11 mouse cellular contexts compared by ENCODE assay signal in the genomic region with DNA sequence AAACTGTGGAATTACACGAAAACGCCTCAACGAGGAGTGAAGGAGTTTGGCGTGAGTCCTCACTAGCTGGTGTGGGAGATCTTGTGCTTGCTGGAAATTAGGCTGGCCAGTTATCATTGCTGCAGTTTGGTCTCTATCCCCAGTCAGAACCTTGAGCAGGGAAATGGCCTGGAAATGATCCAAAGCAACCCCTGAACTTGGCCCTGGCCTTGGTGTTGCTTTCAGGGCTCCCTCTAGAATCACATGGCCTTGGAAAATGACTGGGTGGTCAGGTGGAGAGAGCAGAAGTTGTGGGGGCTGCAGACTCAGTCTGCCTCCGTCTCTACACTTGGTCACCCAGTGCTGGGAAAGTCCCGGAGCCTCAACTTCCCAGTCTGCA.
DNase-seq lines count a peak whose midpoint lies in the region; ATAC-seq lines count a peak whose summit lies in the region.
"Had no signal": no experiment of that assay in that cellular context is flagged by ENCODE, and none has a peak within 500 bp of the region (broad histone marks: within the 10 kb centered on the region; RNA-seq: fewer than 3 reads in every experiment).

No protein-coding gene starts in this region.

- DNase-seq in heart, postnatal 25 days (ENCODE audit: low spot score): no peak
- peak; percentile 49 for DNase-seq in adrenal gland, postnatal 14 days
- DNase-seq in retina, postnatal 1 day: no peak
- no peak for DNase-seq in cerebellum, postnatal 14 days
- DNase-seq in thymus, postnatal 10 days (ENCODE audit: low spot score in 2 of 2): no peak
- DNase-seq: cerebellum, postnatal 36 days; lung, postnatal 36 days had no signal

- no peak overlapping the region for H3K4me3 ChIP-seq in heart, embryonic 16.5 days (ENCODE audit: low read length)
- no peak overlapping the region for H3K4me3 ChIP-seq in forebrain, embryonic 15.5 days
- no peak overlapping the region for H3K4me3 ChIP-seq in midbrain, embryonic 12.5 days

- H3K4me1 ChIP-seq in heart, embryonic 16.5 days (ENCODE audit: control insufficient read depth, insufficient read depth, low read length): peaks cover 23% of the 10 kb centered on the region
- peaks cover 20% of the 10 kb centered on the region for H3K4me1 ChIP-seq in forebrain, embryonic 15.5 days
- peaks cover 27% of the 10 kb centered on the region for H3K4me1 ChIP-seq in midbrain, embryonic 12.5 days

- no peaks in the 10 kb centered on the region for H3K27me3 ChIP-seq in heart, embryonic 16.5 days (ENCODE audit: control insufficient read depth, insufficient read depth, low read length)
- H3K27me3 ChIP-seq in forebrain, embryonic 15.5 days: no peaks in the 10 kb centered on the region
- no peaks in the 10 kb centered on the region for H3K27me3 ChIP-seq in midbrain, embryonic 12.5 days

- no peak for ATAC-seq in heart, embryonic 16.5 days (replicated peaks; ENCODE audit: extremely low read depth, insufficient read depth, low FRiP score)
- peak; percentile 27; the same call in 1 of the 2 replicates for ATAC-seq in forebrain, embryonic 15.5 days (replicated peaks)
- no peak for ATAC-seq in midbrain, embryonic 12.5 days (ENCODE audit: low FRiP score, low read depth)
- ATAC-seq: activated CD4-positive, CD25-positive, alpha-beta regulatory T cell, adult 4 months had no signal

- H3K9ac ChIP-seq in heart, embryonic 16.5 days (ENCODE audit: low read length): peak overlapping the region; percentile 19; the same call in 1 of the 2 replicates
- no peak overlapping the region for H3K9ac ChIP-seq in forebrain, embryonic 15.5 days (replicated peaks)
- no peak overlapping the region for H3K9ac ChIP-seq in midbrain, embryonic 12.5 days (replicated peaks)

- 73% methylated on average over 6 of the region's 6 CpGs for WGBS in heart, embryonic 16.5 days
- WGBS in forebrain, embryonic 15.5 days: 41% methylated on average over 6 of the region's 6 CpGs
- 64% methylated on average over 6 of the region's 6 CpGs for WGBS in midbrain, embryonic 12.5 days

- 0 out of 2 replicates have a peak, but pooled peaks cover 3% of the 10 kb centered on the region for H3K36me3 ChIP-seq in heart, embryonic 16.5 days (ENCODE audit: control insufficient read depth, insufficient read depth)
- H3K36me3 ChIP-seq in forebrain, embryonic 15.5 days: 0 out of 2 replicates have a peak, but pooled peaks cover 3% of the 10 kb centered on the region
- no peaks in the 10 kb centered on the region for H3K36me3 ChIP-seq in midbrain, embryonic 12.5 days

- no peaks in the 10 kb centered on the region for H3K9me3 ChIP-seq in heart, embryonic 16.5 days (replicated peaks; ENCODE audit: control insufficient read depth, low read length)
- H3K9me3 ChIP-seq in forebrain, embryonic 15.5 days: no peaks in the 10 kb centered on the region
- H3K9me3 ChIP-seq in midbrain, embryonic 12.5 days: no peaks in the 10 kb centered on the region

- H3K4me2 ChIP-seq in heart, embryonic 16.5 days (ENCODE audit: low read depth, low read length): no peak overlapping the region
- no peak overlapping the region for H3K4me2 ChIP-seq in forebrain, embryonic 15.5 days (replicated peaks)
- H3K4me2 ChIP-seq in midbrain, embryonic 12.5 days (replicated peaks): 0 out of 2 replicates have a peak overlapping the region, but pooled peaks have one; percentile 3

- intact Hi-C loops in heart, postnatal 25 days (cut with DNase I): no loop called here

- no peak overlapping the region for H3K27ac ChIP-seq in heart, embryonic 16.5 days (ENCODE audit: low read length)
- peak overlapping the region; percentile 67 for H3K27ac ChIP-seq in forebrain, embryonic 15.5 days (replicated peaks)
- H3K27ac ChIP-seq in midbrain, embryonic 12.5 days (replicated peaks): peak overlapping the region; percentile 82
